Mouse (Mus musculus): ENCODE measurements around the gene Olfr901.
"Not testable (repeated sequence)": the region's sequence is repeated elsewhere in the genome, so short reads cannot be mapped to it uniquely, and the experiment has no call there.

The Olfr901 gene

DNA sequence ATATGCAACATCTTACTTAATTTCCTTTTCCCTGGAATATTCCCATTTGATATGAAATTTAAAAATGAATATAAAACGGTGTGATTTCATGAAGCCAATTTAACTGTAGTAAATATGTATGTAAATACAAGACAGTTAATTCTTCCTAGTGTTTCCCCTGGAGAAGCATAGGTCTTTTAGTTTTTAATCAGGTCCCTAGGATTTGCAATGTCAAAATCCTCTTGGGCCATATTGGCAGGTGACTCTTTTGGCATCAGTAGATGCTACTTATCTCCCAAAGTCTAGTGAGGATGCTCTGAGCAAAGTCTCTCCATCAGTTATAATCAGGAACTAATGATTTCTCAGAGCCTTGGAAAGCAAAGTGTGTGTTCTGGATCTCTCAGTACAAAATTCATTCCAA lies at the start of gene Olfr901:
Gene Olfr901, plus strand, starts transcription at position 301 of the 400 bp plus-strand sequence.
- DNase-seq (ENCODE audit: low spot score): no peak

DNA sequence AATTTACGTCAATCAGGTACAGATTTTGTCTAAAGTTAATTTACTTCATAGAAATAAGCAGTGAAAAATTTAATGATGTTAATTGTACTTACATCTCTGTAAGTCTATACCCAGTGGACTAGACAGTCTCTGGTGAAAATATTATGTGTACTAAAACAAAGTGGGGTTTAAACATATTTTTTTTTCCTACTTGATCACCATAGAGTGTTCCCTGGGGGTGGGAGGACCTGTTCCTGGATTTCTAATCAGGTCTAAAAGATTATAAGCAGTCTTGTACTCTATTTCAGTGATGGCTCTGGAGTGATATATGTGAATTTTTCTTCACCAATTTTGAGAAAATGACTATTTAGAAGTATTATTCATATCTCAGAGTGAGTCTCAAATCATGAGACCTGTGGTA lies 27.9 kb upstream of the Olfr901 start, which contains the start of gene Olfr147:
Gene Olfr147, plus strand, starts transcription at position 301 of the 400 bp plus-strand sequence.
- no peak for DNase-seq (ENCODE audit: low spot score)

DNA sequence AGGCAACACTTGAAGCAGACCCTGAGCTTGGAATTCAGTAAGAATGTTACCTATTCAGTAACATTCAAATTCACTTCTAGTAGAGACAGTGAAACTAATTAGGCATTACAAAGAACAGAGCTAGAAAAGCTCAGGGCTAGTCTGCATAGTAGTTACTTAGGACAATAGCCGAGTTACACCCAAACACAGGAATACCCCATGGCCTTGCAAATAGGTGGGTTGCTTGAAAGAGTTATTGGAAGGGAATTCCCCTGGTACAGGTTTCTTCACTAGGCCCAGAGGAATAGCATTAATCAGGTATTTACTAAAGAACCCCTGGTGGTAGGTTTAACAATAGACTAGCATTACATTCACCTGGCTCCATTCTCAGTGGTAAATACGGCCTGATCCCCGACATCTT lies 21.8 kb upstream of the Olfr901 start:
- not testable (repeated sequence) for DNase-seq (ENCODE audit: low spot score)

DNA sequence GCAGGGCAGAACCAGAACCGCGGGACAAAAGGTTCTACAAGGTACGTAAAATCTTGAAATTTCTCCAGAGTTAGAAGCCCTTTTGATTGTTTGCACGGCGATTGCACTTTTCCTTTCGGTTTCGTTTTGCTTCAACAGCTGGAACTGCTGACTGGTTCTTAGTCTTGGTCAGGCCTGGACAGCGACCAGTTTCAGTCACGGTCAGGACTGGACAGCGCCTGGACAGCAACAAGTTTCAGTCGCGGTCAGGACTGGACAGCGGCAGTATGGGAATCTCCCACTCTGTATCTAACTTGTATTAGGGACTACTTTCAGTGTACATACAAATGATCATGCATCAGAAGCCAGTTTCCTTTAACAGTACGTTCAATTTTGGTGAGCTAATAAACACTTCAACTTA lies 15.8 kb upstream of the Olfr901 start:
- DNase-seq (ENCODE audit: low spot score): not testable (repeated sequence)

DNA sequence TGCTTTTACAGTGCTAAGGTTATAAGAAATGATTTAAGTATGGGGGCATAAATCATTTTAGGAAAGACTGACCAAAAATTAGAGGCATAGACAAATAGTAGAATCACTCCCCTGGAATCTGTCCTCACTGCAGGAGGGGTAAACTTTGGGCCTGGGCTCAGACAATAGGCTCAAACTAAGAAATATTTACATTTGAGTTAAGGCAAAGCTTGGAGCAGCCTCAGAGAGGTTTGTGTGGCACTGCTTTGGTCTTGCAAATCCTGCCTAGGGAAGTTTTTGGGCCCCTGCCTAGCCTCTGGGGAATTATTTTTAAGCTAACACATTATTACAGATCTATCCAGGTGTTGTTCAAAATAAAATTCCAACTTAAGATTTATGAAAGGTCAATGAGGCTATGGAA lies 5.5 kb upstream of the Olfr901 start:
- no peak for DNase-seq (ENCODE audit: low spot score)

DNA sequence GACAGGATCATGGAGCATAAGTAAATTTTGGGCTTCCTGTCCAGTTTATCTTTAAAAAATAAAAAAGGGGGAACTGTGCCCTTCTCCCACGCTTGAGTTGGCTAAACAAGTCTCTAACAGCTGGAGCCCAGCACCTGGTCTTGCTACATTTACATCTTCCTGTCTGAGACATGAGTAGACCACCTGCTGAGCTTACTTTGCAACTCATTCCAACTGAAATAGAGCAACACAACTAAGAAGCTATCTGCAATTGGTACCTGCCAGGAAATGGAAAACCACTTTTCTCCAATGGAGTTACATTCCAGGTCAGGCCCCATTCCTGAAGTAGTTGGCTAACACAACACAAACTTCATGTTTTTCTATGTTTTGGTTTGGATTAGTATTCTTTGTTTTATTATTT lies 2.2 kb upstream of the Olfr901 start:
- DNase-seq (ENCODE audit: low spot score): no peak

DNA sequence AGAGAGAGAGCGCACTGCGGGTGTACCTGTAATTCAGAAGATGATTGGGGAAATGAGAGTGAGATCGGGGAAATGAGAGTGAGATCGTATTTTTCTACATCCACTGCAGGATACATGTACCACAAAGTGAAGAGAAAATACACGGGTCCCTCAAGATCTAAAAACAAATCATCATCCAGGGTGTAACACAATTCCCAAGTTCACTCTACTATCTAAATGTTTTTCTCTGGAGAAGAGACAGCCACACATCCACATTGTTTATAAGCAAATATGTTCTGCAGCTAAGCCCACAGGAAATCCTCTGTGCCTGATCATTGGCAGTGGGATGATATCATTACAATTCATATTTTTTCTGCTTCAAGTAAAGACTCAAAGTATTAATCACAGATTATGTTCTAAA lies 18.1 kb downstream of the Olfr901 start, which contains the start of gene Olfr902:
Gene Olfr902, plus strand, starts transcription at position 301 of the 400 bp plus-strand sequence.
- no peak for DNase-seq (ENCODE audit: low spot score)

DNA sequence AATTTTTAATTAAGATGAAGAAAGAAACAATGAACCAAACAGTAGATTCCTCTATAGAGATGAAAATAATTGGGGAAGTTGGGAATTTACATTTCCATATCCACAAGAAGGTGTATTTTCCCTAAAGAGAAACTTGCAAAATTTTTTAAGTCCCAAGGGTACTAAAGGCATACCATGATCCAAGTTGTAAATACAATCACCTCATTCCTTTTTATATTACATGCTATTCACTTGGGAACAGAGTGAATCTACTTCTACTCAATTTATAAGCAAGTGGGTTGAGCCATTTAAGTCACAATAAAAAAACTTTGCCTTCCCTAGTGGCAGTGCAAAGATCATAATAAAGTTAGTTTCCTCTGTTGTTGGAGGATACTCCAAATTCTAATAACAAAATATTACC lies 33.6 kb downstream of the Olfr901 start, which contains the start of gene Olfr904:
Gene Olfr904, plus strand, starts transcription at position 301 of the 400 bp plus-strand sequence.
- DNase-seq (ENCODE audit: low spot score): no peak

DNA sequence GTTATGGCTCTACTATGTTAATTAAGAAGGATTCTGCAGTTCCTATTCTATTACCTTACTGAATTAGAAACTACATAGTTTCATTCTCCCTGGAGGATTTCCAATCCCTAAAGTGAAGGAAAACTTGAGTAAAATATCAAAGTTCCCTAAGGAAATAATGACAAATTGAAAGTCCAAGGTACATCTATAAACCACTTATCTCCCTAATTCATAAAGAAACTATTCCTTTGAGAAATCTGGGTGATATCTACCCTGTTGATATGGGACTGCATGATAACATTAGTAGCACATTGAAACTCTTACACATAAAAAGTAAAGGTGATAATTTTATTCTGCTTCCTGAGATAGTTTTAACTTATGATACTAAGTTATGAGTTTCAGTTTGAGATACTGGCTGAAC lies 41.6 kb downstream of the Olfr901 start, which contains the start of gene Olfr905:
Gene Olfr905, plus strand, starts transcription at position 301 of the 400 bp plus-strand sequence.
- no peak for DNase-seq (ENCODE audit: low spot score)

All from ovary, postnatal 10 days (tissue).